In the genomic region with DNA sequence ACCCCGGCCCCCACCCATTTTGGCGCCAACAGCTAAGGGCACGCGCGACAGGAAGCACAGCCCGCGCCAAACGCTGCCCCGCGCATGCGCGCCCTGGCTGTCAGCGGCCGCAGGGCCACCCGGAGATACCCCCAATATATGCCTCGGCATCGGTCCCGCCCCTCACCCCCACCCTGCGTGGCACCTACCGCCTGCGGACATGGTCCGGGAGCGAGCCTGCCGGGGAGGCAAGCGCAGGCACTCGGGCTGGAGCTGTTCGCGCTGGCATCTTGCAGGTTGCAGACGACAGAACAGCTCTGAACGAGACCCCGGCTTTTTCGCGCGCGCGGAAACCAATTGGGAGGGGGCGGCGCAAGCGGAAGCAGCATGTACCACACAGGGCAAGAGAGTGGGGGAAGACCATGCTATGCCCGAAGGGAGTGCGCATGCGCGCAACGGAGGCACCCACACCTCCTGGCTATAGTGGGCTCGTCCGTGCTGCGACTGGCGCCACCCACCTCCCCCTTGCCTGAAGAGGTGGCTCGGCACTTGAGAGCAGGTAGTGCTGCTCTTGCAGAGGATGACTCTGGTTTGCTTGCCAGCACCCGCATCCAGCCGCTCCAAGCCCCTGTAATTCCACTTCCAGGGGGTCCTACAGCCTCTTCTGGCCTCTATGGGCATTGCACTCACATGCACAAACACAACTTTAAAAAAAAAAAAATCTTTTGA, we compare ENCODE assay signal across 8 mouse cellular contexts. TPM values are rescaled to one million over a fixed set of nuclear protein-coding genes. Genes with fewer than 3 reads are reported as not detected.
DNase-seq lines count a peak whose midpoint lies in the region; ATAC-seq lines count a peak whose summit lies in the region.

No protein-coding gene starts in this region.

- peak; percentile 97 for ATAC-seq in hindbrain, embryonic 16.5 days

- under 1% methylated on average over 37 of the region's 51 CpGs for WGBS in hindbrain, embryonic 16.5 days
- WGBS in macrophage (ENCODE audit: missing documents): under 1% methylated on average over 48 of the region's 51 CpGs

- H3K36me3 ChIP-seq in hindbrain, embryonic 16.5 days (ENCODE audit: control insufficient read depth, insufficient read depth, low read length): no peaks in the 10 kb centered on the region
- H3K36me3 ChIP-seq in macrophage (ENCODE audit: inconsistent target): no peaks in the 10 kb centered on the region

- H3K9ac ChIP-seq in hindbrain, embryonic 16.5 days (ENCODE audit: low read depth, low read length): peak overlapping the region; percentile 84

- no peaks in the 10 kb centered on the region for H3K27me3 ChIP-seq in hindbrain, embryonic 16.5 days (replicated peaks; ENCODE audit: control insufficient read depth, insufficient read depth, low read length)

- H3K4me2 ChIP-seq in hindbrain, embryonic 16.5 days (ENCODE audit: low read length): peak overlapping the region; percentile 94

- H3K4me3 ChIP-seq in hindbrain, embryonic 16.5 days (ENCODE audit: low read length): peak overlapping the region; percentile 89
- H3K4me3 ChIP-seq in macrophage (ENCODE audit: inconsistent target): peak overlapping the region; percentile 74

- H3K27ac ChIP-seq in hindbrain, embryonic 16.5 days (ENCODE audit: low read depth, low read length): peak overlapping the region; percentile 88
- peak overlapping the region; percentile 81 for H3K27ac ChIP-seq in macrophage

- peaks cover 47% of the 10 kb centered on the region for H3K79me2 ChIP-seq in macrophage (ENCODE audit: inconsistent target)

- H3K9me3 ChIP-seq in hindbrain, embryonic 16.5 days (ENCODE audit: control insufficient read depth, low read length): no peaks in the 10 kb centered on the region

- DNase-seq in T-cell, adult 2 months (ENCODE audit: low spot score): peak; percentile 99
- peak; percentile 95 to 97 for DNase-seq in cerebellum, postnatal 36 days
- DNase-seq in frontal cortex, postnatal 36 days (ENCODE audit: low spot score in 2 of 2): peak; percentile 97
- peak; percentile 95 to 98 for DNase-seq in left cerebral cortex, adult 18-20 months (ENCODE audit: low spot score in 2 of 2)
- DNase-seq in right cerebral cortex, adult 18-20 months: peak; percentile 97
- peak; percentile 81 for DNase-seq in urinary bladder, postnatal 10 days (ENCODE audit: low spot score)

- peaks cover 12% of the 10 kb centered on the region for H3K4me1 ChIP-seq in hindbrain, embryonic 16.5 days (ENCODE audit: control insufficient read depth, insufficient read depth, low read depth, low read length)

RNA-seq across cellular contexts. Expression of gene Dnmt1, which starts 7.0 kb away (rescaled TPM):
- 49.5 and 64.2 TPM in 2 replicates for polyA plus RNA-seq in hindbrain, embryonic 16.5 days (2015; fragmentation: Nextera tagmentation; extraction: Ambion mirVana)
- total RNA-seq in left cerebral cortex, adult 18-20 months (2021): 10 to 100 TPM; 40.2 to 41.0 TPM
- total RNA-seq in macrophage (2018; cell fraction: chromatin; rRNA removed): 100 to 1,000 TPM in 10 of 26 experiments, 10 to 100 TPM in 16; 13.2 to 201 (median 81.1) TPM
- total RNA-seq in macrophage (2018; cell fraction: cytosol; rRNA removed): 10 to 100 TPM; 20.1 to 48.9 (median 40.0) TPM
- 100 to 1,000 TPM in 1 of 26 experiments, 10 to 100 TPM in 25; 17.4 to 162 (median 47.9) TPM for total RNA-seq in macrophage (2018; cell fraction: nucleus; rRNA removed)
- polyA plus RNA-seq in macrophage (2018): 37.5 to 90.6 TPM (median 56.1 TPM) in 3 replicates

RNA-seq across cellular contexts. Expression of gene S1pr2, which starts 23.9 kb away (rescaled TPM):
- polyA plus RNA-seq in hindbrain, embryonic 16.5 days (2015; fragmentation: Nextera tagmentation; extraction: Ambion mirVana): 9.5 and 10.3 TPM in 2 replicates
- total RNA-seq in left cerebral cortex, adult 18-20 months (2021): 1 to 10 TPM; 2.9 to 3.4 TPM
- total RNA-seq in macrophage (2018; cell fraction: chromatin; rRNA removed): 10 to 100 TPM in 19 of 26 experiments, 1 to 10 TPM in 7; 4.2 to 77.2 (median 16.0) TPM
- 10 to 100 TPM in 25 of 26 experiments, 1 to 10 TPM in 1; 9.4 to 57.2 (median 41.3) TPM for total RNA-seq in macrophage (2018; cell fraction: cytosol; rRNA removed)
- total RNA-seq in macrophage (2018; cell fraction: nucleus; rRNA removed): 10 to 100 TPM; 12.2 to 88.6 (median 34.5) TPM
- polyA plus RNA-seq in macrophage (2018): 16.4 to 43.0 TPM (median 32.4 TPM) in 3 replicates

RNA-seq across cellular contexts. Expression of gene Mrpl4, which starts 49.9 kb away (rescaled TPM):
- polyA plus RNA-seq in hindbrain, embryonic 16.5 days (2015; fragmentation: Nextera tagmentation; extraction: Ambion mirVana): 112 and 114 TPM in 2 replicates
- 10 to 100 TPM; 57.3 to 62.1 TPM for total RNA-seq in left cerebral cortex, adult 18-20 months (2021)
- 10 to 100 TPM; 13.5 to 52.6 (median 33.4) TPM for total RNA-seq in macrophage (2018; cell fraction: chromatin; rRNA removed)
- total RNA-seq in macrophage (2018; cell fraction: cytosol; rRNA removed): 10 to 100 TPM; 37.6 to 59.8 (median 51.4) TPM
- total RNA-seq in macrophage (2018; cell fraction: nucleus; rRNA removed): 10 to 100 TPM; 10.2 to 51.7 (median 31.3) TPM
- polyA plus RNA-seq in macrophage (2018): 27.9 to 56.9 TPM (median 50.5 TPM) in 3 replicates

RNA-seq across cellular contexts. Expression of gene Eif3g, which starts 54.3 kb away (rescaled TPM):
- polyA plus RNA-seq in hindbrain, embryonic 16.5 days (2015; fragmentation: Nextera tagmentation; extraction: Ambion mirVana): 243 and 247 TPM in 2 replicates
- 100 to 1,000 TPM; 133 to 134 TPM for total RNA-seq in left cerebral cortex, adult 18-20 months (2021)
- total RNA-seq in macrophage (2018; cell fraction: chromatin; rRNA removed): 100 to 1,000 TPM in 1 of 26 experiments, 10 to 100 TPM in 25; 22.8 to 165 (median 60.4) TPM
- 10 to 100 TPM; 54.0 to 83.6 (median 69.2) TPM for total RNA-seq in macrophage (2018; cell fraction: cytosol; rRNA removed)
- 10 to 100 TPM; 26.2 to 82.9 (median 39.4) TPM for total RNA-seq in macrophage (2018; cell fraction: nucleus; rRNA removed)
- polyA plus RNA-seq in macrophage (2018): 76.8 to 138 TPM (median 100 TPM) in 3 replicates

Comparison
In these comparisons a context has a peak if more than half of its experiments do, and no peak if none do; other contexts are left out.
1. Peak in every context shown above with its lines: DNase-seq, ATAC-seq, H3K4me3 ChIP-seq and H3K27ac ChIP-seq.